In the genomic region with DNA sequence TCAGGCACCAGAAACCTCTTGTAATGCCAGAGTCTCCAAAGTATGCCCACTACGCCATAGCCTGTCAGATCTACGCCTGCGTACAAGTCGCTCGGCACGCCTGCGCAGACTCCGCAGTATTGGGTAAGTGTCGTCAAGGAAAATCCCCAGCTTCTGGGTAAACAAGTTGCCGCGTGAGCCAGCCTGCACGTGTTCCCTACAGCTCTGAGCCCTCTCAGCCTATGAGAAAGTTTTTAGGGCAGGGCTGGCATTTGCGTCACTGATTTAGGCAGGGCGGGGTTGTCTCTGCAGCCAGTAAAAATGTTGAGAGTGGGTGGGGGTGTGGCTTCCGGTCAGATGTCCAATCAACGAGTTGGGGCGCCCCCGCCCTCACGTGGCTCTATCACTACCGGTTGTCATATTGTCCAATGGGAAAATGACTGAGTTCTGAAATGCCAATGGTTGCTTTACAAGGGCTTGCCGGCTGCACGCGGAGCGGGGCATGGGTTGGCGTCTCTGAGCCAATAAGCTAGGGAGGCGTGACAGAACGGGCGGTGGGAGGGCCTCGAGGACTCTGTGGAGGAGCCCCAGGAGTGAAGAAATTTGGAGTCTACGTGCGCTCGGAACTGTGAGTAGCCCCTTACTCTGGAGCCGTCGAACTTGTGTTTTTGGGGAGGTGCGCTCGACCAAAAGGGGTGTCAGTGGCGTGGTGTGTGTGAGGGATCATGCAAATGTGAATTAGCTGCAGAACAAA, we compare ENCODE assay signal across 8 mouse cellular contexts. TPM values are rescaled to one million over a fixed set of nuclear protein-coding genes. Genes with fewer than 3 reads are reported as not detected.
DNase-seq lines count a peak whose midpoint lies in the region; ATAC-seq and TF ChIP-seq lines count a peak whose summit lies in the region.

Gene Per1, plus strand, starts transcription at position 521 of the 733 bp plus-strand sequence.

- no peak for TF ChIP-seq POLR2A in brain, embryonic 14.5 days (IDR thresholded peaks at IDR 0.05; ENCODE audit: borderline replicate concordance, extremely low read depth, insufficient read depth, insufficient read length, poor library complexity, severe bottlenecking)

- H3ac ChIP-seq in C2C12 (ENCODE audit: control insufficient read depth, insufficient read length, low read depth), result peak within 1 kb of the TSS; percentile 63

- peaks cover 19% of the 10 kb centered on the region for H3K36me3 ChIP-seq in C2C12 (ENCODE audit: control insufficient read depth, insufficient read depth)
- H3K36me3 ChIP-seq in erythroblast, embryonic 14.5 days (ENCODE audit: control insufficient read depth), result peaks cover 31% of the 10 kb centered on the region
- 0 out of 2 replicates have a peak, but pooled peaks cover 3% of the 10 kb centered on the region for H3K36me3 ChIP-seq in heart, embryonic 11.5 days (ENCODE audit: control insufficient read depth, insufficient read depth, low read length)
- peaks cover 18% of the 10 kb centered on the region; the same call in 1 of the 2 replicates for H3K36me3 ChIP-seq in kidney, embryonic 16.5 days (ENCODE audit: insufficient read depth, low read length)
- H3K36me3 ChIP-seq in liver, embryonic 11.5 days (ENCODE audit: control insufficient read depth, insufficient read depth, low read length), result peaks cover 10% of the 10 kb centered on the region
- peaks cover 22% of the 10 kb centered on the region for H3K36me3 ChIP-seq in stomach, embryonic 14.5 days (ENCODE audit: control insufficient read depth, insufficient read depth, low read length)

- WGBS in heart, embryonic 11.5 days (ENCODE audit: insufficient replicate concordance), result under 1% methylated on average over 37 of the region's 37 CpGs
- under 1% methylated on average over 37 of the region's 37 CpGs for WGBS in kidney, embryonic 16.5 days
- under 1% methylated on average over 37 of the region's 37 CpGs for WGBS in liver, embryonic 11.5 days
- under 1% methylated on average over 37 of the region's 37 CpGs for WGBS in stomach, embryonic 14.5 days

- no peaks in the 10 kb centered on the region for H3K27me3 ChIP-seq in C2C12 (ENCODE audit: control insufficient read depth, insufficient read depth, insufficient read length)
- no peaks in the 10 kb centered on the region for H3K27me3 ChIP-seq in erythroblast, embryonic 14.5 days (ENCODE audit: control insufficient read depth)
- no peaks in the 10 kb centered on the region for H3K27me3 ChIP-seq in heart, embryonic 11.5 days (ENCODE audit: control insufficient read depth, insufficient read depth, low read length)
- no peaks in the 10 kb centered on the region for H3K27me3 ChIP-seq in kidney, embryonic 16.5 days (ENCODE audit: insufficient read depth, low read length)
- H3K27me3 ChIP-seq in liver, embryonic 11.5 days (replicated peaks; ENCODE audit: control insufficient read depth, insufficient read depth, low read length), result no peaks in the 10 kb centered on the region
- no peaks in the 10 kb centered on the region for H3K27me3 ChIP-seq in stomach, embryonic 14.5 days (ENCODE audit: control insufficient read depth, insufficient read depth, low read length)

- peak within 1 kb of the TSS; percentile 88 for H3K27ac ChIP-seq in heart, embryonic 11.5 days (ENCODE audit: low read depth, low read length)
- peak within 1 kb of the TSS; percentile 93 for H3K27ac ChIP-seq in kidney, embryonic 16.5 days (ENCODE audit: low read length)
- H3K27ac ChIP-seq in liver, embryonic 11.5 days (ENCODE audit: low read depth, low read length), result peak within 1 kb of the TSS; percentile 78
- peak within 1 kb of the TSS; percentile 88 for H3K27ac ChIP-seq in stomach, embryonic 14.5 days (ENCODE audit: low read length)

- H3K79me3 ChIP-seq in C2C12 (ENCODE audit: low read depth), result peaks cover 6% of the 10 kb centered on the region

- DNase-seq in brain, embryonic 14.5 days (ENCODE audit: low read depth), result peak; percentile 100
- DNase-seq in liver, embryonic 11.5 days (ENCODE audit: low spot score), result peak; percentile 96
- peak; percentile 99 for DNase-seq in naive thymus-derived CD4-positive, alpha-beta T cell, adult 2 months (ENCODE audit: low read depth)

- peak within 1 kb of the TSS; percentile 32 for H3K4me3 ChIP-seq in C2C12 (ENCODE audit: insufficient read depth, poor library complexity, severe bottlenecking)
- H3K4me3 ChIP-seq in erythroblast, embryonic 14.5 days (replicated peaks), result peak within 1 kb of the TSS; percentile 65
- H3K4me3 ChIP-seq in heart, embryonic 11.5 days (ENCODE audit: low read depth, low read length), result peak within 1 kb of the TSS; percentile 44
- peak within 1 kb of the TSS; percentile 67 for H3K4me3 ChIP-seq in kidney, embryonic 16.5 days (ENCODE audit: low read length)
- H3K4me3 ChIP-seq in liver, embryonic 11.5 days (ENCODE audit: low read depth, low read length), result peak within 1 kb of the TSS; percentile 51
- peak within 1 kb of the TSS; percentile 46 for H3K4me3 ChIP-seq in stomach, embryonic 14.5 days (ENCODE audit: low read depth, low read length)

- H3K4me1 ChIP-seq in erythroblast, embryonic 14.5 days (ENCODE audit: control insufficient read depth), result peaks cover 92% of the 10 kb centered on the region
- H3K4me1 ChIP-seq in heart, embryonic 11.5 days (ENCODE audit: control insufficient read depth, insufficient read depth, low read length), result peaks cover 51% of the 10 kb centered on the region
- peaks cover 52% of the 10 kb centered on the region for H3K4me1 ChIP-seq in kidney, embryonic 16.5 days (ENCODE audit: insufficient read depth, low read length)
- peaks cover 42% of the 10 kb centered on the region for H3K4me1 ChIP-seq in liver, embryonic 11.5 days (replicated peaks; ENCODE audit: control insufficient read depth, insufficient read depth, low read length)
- peaks cover 31% of the 10 kb centered on the region for H3K4me1 ChIP-seq in stomach, embryonic 14.5 days (ENCODE audit: control insufficient read depth, insufficient read depth, low read length)

- H3K9ac ChIP-seq in heart, embryonic 11.5 days (ENCODE audit: low read depth, low read length), result peak within 1 kb of the TSS; percentile 62
- peak within 1 kb of the TSS; percentile 69 for H3K9ac ChIP-seq in kidney, embryonic 16.5 days (replicated peaks; ENCODE audit: low read length)
- peak within 1 kb of the TSS; percentile 57 for H3K9ac ChIP-seq in liver, embryonic 11.5 days (ENCODE audit: low read depth, low read length)
- H3K9ac ChIP-seq in stomach, embryonic 14.5 days (replicated peaks; ENCODE audit: low read depth, low read length), result peak within 1 kb of the TSS; percentile 47

- peak; percentile 89 for ATAC-seq in heart, embryonic 11.5 days (replicated peaks; ENCODE audit: insufficient number of reproducible peaks, low FRiP score, low TSS enrichment)
- ATAC-seq in kidney, embryonic 16.5 days (ENCODE audit: low FRiP score, low TSS enrichment), result peak; percentile 94
- peak; percentile 89 for ATAC-seq in liver, embryonic 11.5 days (replicated peaks; ENCODE audit: low FRiP score)
- ATAC-seq in stomach, embryonic 14.5 days (ENCODE audit: insufficient number of reproducible peaks, insufficient read depth, low FRiP score, low read depth), result peak; percentile 94

- no peaks in the 10 kb centered on the region for H3K9me3 ChIP-seq in erythroblast, embryonic 14.5 days (ENCODE audit: control insufficient read depth, low read length)
- no peaks in the 10 kb centered on the region for H3K9me3 ChIP-seq in heart, embryonic 11.5 days (replicated peaks; ENCODE audit: control insufficient read depth, low read length)
- H3K9me3 ChIP-seq in kidney, embryonic 16.5 days (ENCODE audit: low read length), result no peaks in the 10 kb centered on the region
- H3K9me3 ChIP-seq in liver, embryonic 11.5 days (ENCODE audit: control insufficient read depth, low read length), result no peaks in the 10 kb centered on the region
- H3K9me3 ChIP-seq in stomach, embryonic 14.5 days (ENCODE audit: control insufficient read depth, low read depth, low read length), result no peaks in the 10 kb centered on the region

- no peak for TF ChIP-seq CTCF in C2C12 (IDR thresholded peaks at IDR 0.05; ENCODE audit: control insufficient read depth, insufficient read depth, insufficient read length)
- no peak for TF ChIP-seq CTCF in brain, embryonic 14.5 days (IDR thresholded peaks at IDR 0.05; ENCODE audit: borderline replicate concordance, extremely low read depth, insufficient read depth, insufficient read length)

- peaks cover 30% of the 10 kb centered on the region for H3K79me2 ChIP-seq in C2C12 (ENCODE audit: control insufficient read depth, insufficient read depth)

- peak within 1 kb of the TSS; percentile 94 for H3K4me2 ChIP-seq in heart, embryonic 11.5 days
- H3K4me2 ChIP-seq in kidney, embryonic 16.5 days (replicated peaks; ENCODE audit: low read depth, low read length), result peak within 1 kb of the TSS; percentile 86
- peak within 1 kb of the TSS; percentile 99 for H3K4me2 ChIP-seq in liver, embryonic 11.5 days
- peak within 1 kb of the TSS; percentile 83 for H3K4me2 ChIP-seq in stomach, embryonic 14.5 days (replicated peaks; ENCODE audit: low read depth, low read length)

TF ChIP-seq in C2C12, 6 proteins besides CTCF, POLR2A, EP300 and RAD21:
- TF ChIP-seq USF1 (IDR thresholded peaks at IDR 0.05; ENCODE audit: low read depth) (peak; percentile 83), MYOD1 (IDR thresholded peaks at IDR 0.05; ENCODE audit: control insufficient read depth, insufficient read length, low read depth) (no peak), MAX (IDR thresholded peaks at IDR 0.05) (peak; percentile 99), FOSL1 (IDR thresholded peaks at IDR 0.05; ENCODE audit: insufficient read depth, low read length, poor library complexity, severe bottlenecking) (no peak), CEBPB (IDR thresholded peaks at IDR 0.05; ENCODE audit: low read depth) (peak; percentile 53), MYOG (IDR thresholded peaks at IDR 0.05; ENCODE audit: control insufficient read depth, extremely low read depth, insufficient read length) (no peak)

RNA-seq across cellular contexts. Expression of gene Per1, which starts in this region (rescaled TPM):
- polyA plus RNA-seq in C2C12 (2012; fragmentation: generic; extraction: Trizol), result 4.5 TPM
- polyA plus RNA-seq in brain, embryonic 14.5 days (2012; rRNA removed), result 12.2 and 16.3 TPM in 2 replicates
- polyA plus RNA-seq in erythroblast, embryonic 14.5 days (2012), result 1.4 and 1.5 TPM in 2 replicates
- polyA plus RNA-seq in heart, embryonic 11.5 days (2014; fragmentation: Nextera tagmentation; extraction: Ambion mirVana), result 6.2 and 6.3 TPM in 2 replicates
- 11.4 and 15.6 TPM in 2 replicates for polyA plus RNA-seq in kidney, embryonic 16.5 days (2015; fragmentation: Nextera tagmentation; extraction: Ambion mirVana)
- polyA plus RNA-seq in liver, embryonic 11.5 days (2014; fragmentation: Nextera tagmentation; extraction: Ambion mirVana), result 6.2 and 6.6 TPM in 2 replicates
- 10.5 and 15.1 TPM in 2 replicates for polyA plus RNA-seq in stomach, embryonic 14.5 days (2014; fragmentation: Nextera tagmentation; extraction: Ambion mirVana)

Comparison
In these comparisons a context has a peak if more than half of its experiments do, and no peak if none do; other contexts are left out.
1. Peak in every context shown above with its lines: DNase-seq, ATAC-seq, H3K4me3 ChIP-seq and H3K27ac ChIP-seq.